30 mouse cellular contexts compared by ENCODE assay signal in the genomic region with DNA sequence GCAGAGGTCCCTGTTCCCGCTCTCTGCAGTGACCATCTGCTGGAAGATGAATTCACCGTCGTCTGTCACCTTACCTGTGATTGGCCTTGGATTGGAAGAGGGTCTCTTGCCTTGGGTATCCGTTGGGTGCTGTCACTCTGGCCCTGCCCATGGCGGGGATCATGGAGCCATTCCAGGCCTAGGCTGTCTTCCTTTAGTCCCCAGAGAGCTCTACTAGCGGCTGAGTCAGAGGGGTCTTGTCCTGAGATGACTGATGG. TPM values are rescaled to one million over a fixed set of nuclear protein-coding genes. Genes with fewer than 3 reads are reported as not detected.
A peak's percentile ranks its signal among the peaks of the same experiment; 100 is the strongest.
DNase-seq lines count a peak whose midpoint lies in the region; ATAC-seq and TF ChIP-seq lines count a peak whose summit lies in the region.
"Had no signal": no experiment of that assay in that cellular context is flagged by ENCODE, and none has a peak within 500 bp of the region (broad histone marks: within the 10 kb centered on the region; RNA-seq: fewer than 3 reads in every experiment).

No protein-coding gene starts in this region.

- intact Hi-C loops in heart, postnatal 10 days (cut with DNase I), result loop anchor here (1.0 to 5.0 kb wide), 4 partner anchors 127 to 338 kb away; no protein-coding TSS in a partner anchor

- no peaks in the 10 kb centered on the region for H3K27me3 ChIP-seq in hindbrain, embryonic 13.5 days
- no peaks in the 10 kb centered on the region for H3K27me3 ChIP-seq in hindbrain, postnatal 0 days (ENCODE audit: insufficient read depth, low read length)
- no peaks in the 10 kb centered on the region for H3K27me3 ChIP-seq in neural tube, embryonic 12.5 days (replicated peaks)
- H3K27me3 ChIP-seq: embryonic facial prominence, embryonic 12.5 days; embryonic facial prominence, embryonic 15.5 days; forebrain, embryonic 12.5 days; forebrain, embryonic 15.5 days; hindbrain, embryonic 15.5 days had no signal

- no peak overlapping the region for H3K4me2 ChIP-seq in hindbrain, embryonic 13.5 days
- no peak overlapping the region for H3K4me2 ChIP-seq in hindbrain, postnatal 0 days (ENCODE audit: low read depth, low read length)
- H3K4me2 ChIP-seq in neural tube, embryonic 12.5 days (replicated peaks), result no peak overlapping the region
- H3K4me2 ChIP-seq: embryonic facial prominence, embryonic 12.5 days; embryonic facial prominence, embryonic 15.5 days; forebrain, embryonic 12.5 days; forebrain, embryonic 15.5 days; heart, embryonic 11.5 days; hindbrain, embryonic 15.5 days had no signal

- H3K4me3 ChIP-seq in hindbrain, embryonic 13.5 days, result no peak overlapping the region
- no peak overlapping the region for H3K4me3 ChIP-seq in hindbrain, postnatal 0 days (ENCODE audit: low read length)
- H3K4me3 ChIP-seq in neural tube, embryonic 12.5 days, result no peak overlapping the region
- H3K4me3 ChIP-seq: embryonic facial prominence, embryonic 12.5 days; embryonic facial prominence, embryonic 15.5 days; forebrain, embryonic 12.5 days; forebrain, embryonic 15.5 days; hindbrain, embryonic 15.5 days had no signal

- no peaks in the 10 kb centered on the region for H3K36me3 ChIP-seq in hindbrain, embryonic 13.5 days
- no peaks in the 10 kb centered on the region for H3K36me3 ChIP-seq in hindbrain, postnatal 0 days (ENCODE audit: insufficient read depth, low read length)
- H3K36me3 ChIP-seq in neural tube, embryonic 12.5 days, result no peaks in the 10 kb centered on the region
- H3K36me3 ChIP-seq: embryonic facial prominence, embryonic 12.5 days; embryonic facial prominence, embryonic 15.5 days; forebrain, embryonic 12.5 days; forebrain, embryonic 15.5 days; hindbrain, embryonic 15.5 days had no signal

- H3K9ac ChIP-seq in hindbrain, embryonic 13.5 days, result no peak overlapping the region
- H3K9ac ChIP-seq in hindbrain, postnatal 0 days (replicated peaks; ENCODE audit: low read length), result no peak overlapping the region
- H3K9ac ChIP-seq in neural tube, embryonic 12.5 days, result no peak overlapping the region
- H3K9ac ChIP-seq: embryonic facial prominence, embryonic 12.5 days; embryonic facial prominence, embryonic 15.5 days; forebrain, embryonic 12.5 days; forebrain, embryonic 15.5 days; hindbrain, embryonic 15.5 days had no signal

- no peaks in the 10 kb centered on the region for H3K9me3 ChIP-seq in hindbrain, embryonic 13.5 days
- no peaks in the 10 kb centered on the region for H3K9me3 ChIP-seq in hindbrain, postnatal 0 days (ENCODE audit: low read length)
- H3K9me3 ChIP-seq in neural tube, embryonic 12.5 days, result no peaks in the 10 kb centered on the region
- H3K9me3 ChIP-seq: embryonic facial prominence, embryonic 12.5 days; embryonic facial prominence, embryonic 15.5 days; forebrain, embryonic 12.5 days; forebrain, embryonic 15.5 days; hindbrain, embryonic 15.5 days had no signal

- H3K4me1 ChIP-seq in hindbrain, embryonic 13.5 days (replicated peaks), result peaks cover 5% of the 10 kb centered on the region; the same call in 1 of the 2 replicates
- no peaks in the 10 kb centered on the region for H3K4me1 ChIP-seq in hindbrain, postnatal 0 days (ENCODE audit: insufficient read depth, low read length)
- H3K4me1 ChIP-seq in neural tube, embryonic 12.5 days, result peaks cover 3% of the 10 kb centered on the region; the same call in 1 of the 2 replicates
- H3K4me1 ChIP-seq: embryonic facial prominence, embryonic 12.5 days; forebrain, embryonic 15.5 days; hindbrain, embryonic 15.5 days had no signal

- peak; percentile 94 for DNase-seq in heart, adult 11 months
- DNase-seq in heart, postnatal 10 days, result no peak
- no peak for DNase-seq in hindbrain, postnatal 0 days (ENCODE audit: low spot score)
- no peak for DNase-seq in neural tube, embryonic 10.5 days (ENCODE audit: extremely low spot score, low spot score)
- DNase-seq in thymus, postnatal 0 days (ENCODE audit: low spot score), result no peak

- H3K27ac ChIP-seq in hindbrain, embryonic 13.5 days, result no peak overlapping the region
- H3K27ac ChIP-seq in hindbrain, postnatal 0 days, result no peak overlapping the region
- H3K27ac ChIP-seq in neural tube, embryonic 12.5 days, result no peak overlapping the region
- H3K27ac ChIP-seq: embryonic facial prominence, embryonic 12.5 days; embryonic facial prominence, embryonic 15.5 days; forebrain, embryonic 12.5 days; forebrain, embryonic 15.5 days; hindbrain, embryonic 15.5 days had no signal

- WGBS in hindbrain, embryonic 13.5 days, result 90% methylated on average over 6 of the region's 6 CpGs
- 93% methylated on average over 6 of the region's 6 CpGs for WGBS in hindbrain, postnatal 0 days
- 94% methylated on average over 6 of the region's 6 CpGs for WGBS in neural tube, embryonic 12.5 days

- ATAC-seq in hindbrain, embryonic 13.5 days (ENCODE audit: low FRiP score), result peak; percentile 22; the same call in 1 of the 2 replicates
- no peak; the same call in 1 of the 2 replicates for ATAC-seq in hindbrain, postnatal 0 days
- ATAC-seq in neural tube, embryonic 12.5 days (ENCODE audit: low FRiP score, low read depth), result 0 out of 2 replicates have a peak, but pooled peaks have one; percentile 11

- no peak for TF ChIP-seq CTCF in hindbrain, postnatal 0 days (IDR thresholded peaks at IDR 0.05; ENCODE audit: low read depth)

RNA-seq across cellular contexts. Expression of a gene that starts 10.8 kb away (rescaled TPM):
- not detected for total RNA-seq in heart, postnatal 10 days (2021)
- not detected in 2 replicates for polyA plus RNA-seq in hindbrain, embryonic 13.5 days (2015; fragmentation: Nextera tagmentation; extraction: Ambion mirVana)
- 2.8 TPM in 1 of 2 replicates, not detected in the other for total RNA-seq in hindbrain, postnatal 0 days (2014; rRNA removed)
- 0.30 and 0.57 TPM in 2 replicates for polyA plus RNA-seq in hindbrain, postnatal 0 days (2015; fragmentation: Nextera tagmentation; extraction: Ambion mirVana)
- not detected in 2 replicates for polyA plus RNA-seq in neural tube, embryonic 12.5 days (2016; fragmentation: Nextera tagmentation; extraction: Ambion mirVana)
- not detected in 2 replicates for polyA plus RNA-seq in thymus, postnatal 0 days (2015; fragmentation: Nextera tagmentation; extraction: Ambion mirVana)
- total RNA-seq: adrenal gland, adult 2 months; adrenal gland, postnatal 14 days; common myeloid progenitor, adult 5-6 weeks; gastrocnemius, adult 18-20 months; gastrocnemius, postnatal 10 days; gastrocnemius, postnatal 36 days; granulocyte monocyte progenitor cell, adult 5-6 weeks; heart, adult 8-10 months; heart, postnatal 36 days; MEL had no signal
- polyA plus RNA-seq: adrenal gland, adult 2 months; brain, embryonic 14.5 days; C2C12; embryonic facial prominence, embryonic 12.5 days; embryonic facial prominence, embryonic 15.5 days; forebrain, embryonic 12.5 days; forebrain, embryonic 15.5 days; heart, embryonic 11.5 days; heart, embryonic 14.5 days; heart, postnatal 0 days; hindbrain, embryonic 15.5 days; inflammation-experienced regulatory T-cells, adult 6 months; intestine, embryonic 16.5 days had no signal

RNA-seq across cellular contexts. Expression of a gene that starts 57.2 kb away (rescaled TPM):
- total RNA-seq in heart, postnatal 10 days (2021), result 100 to 1,000 TPM; 135 to 143 TPM
- polyA plus RNA-seq in hindbrain, embryonic 13.5 days (2015; fragmentation: Nextera tagmentation; extraction: Ambion mirVana), result 23.5 and 25.8 TPM in 2 replicates
- total RNA-seq in hindbrain, postnatal 0 days (2014; rRNA removed), result 89.0 and 91.2 TPM in 2 replicates
- 77.9 and 78.4 TPM in 2 replicates for polyA plus RNA-seq in hindbrain, postnatal 0 days (2015; fragmentation: Nextera tagmentation; extraction: Ambion mirVana)
- 15.0 and 18.4 TPM in 2 replicates for polyA plus RNA-seq in neural tube, embryonic 12.5 days (2016; fragmentation: Nextera tagmentation; extraction: Ambion mirVana)
- polyA plus RNA-seq in thymus, postnatal 0 days (2015; fragmentation: Nextera tagmentation; extraction: Ambion mirVana), result 169 and 187 TPM in 2 replicates
- total RNA-seq: MEL had no signal
- polyA plus RNA-seq: CD4-positive, CD25-positive, alpha-beta regulatory T cell, adult 4 months; inflammation-experienced regulatory T-cells, adult 6 months had no signal
